Mouse (Mus musculus) kidney, adult 2 months (tissue): ENCODE measurements around the gene Bri3bp.

Experiments used
- CTCF ChIP-seq: fragments of 200-500 bp; conservative IDR thresholded peaks from 2 replicates; pipeline ENCODE4 v1.5.1; 2011; ENCODE audit warnings: low read depth, mild to moderate bottlenecking, control low read depth, low read length, moderate library complexity, mixed read lengths; ENCODE audit not compliant: insufficient read depth, insufficient read length
- POLR2A ChIP-seq: fragments of 200-500 bp; IDR thresholded peaks from one replicate; pipeline ENCODE4 v1.6.1; 2011; ENCODE audit warnings: low read depth, low read length, control low read depth

- TF ChIP-seq CTCF (no peak), POLR2A (no peak)
Observed at GRCm38 (mm10) chr5:125400903-125401302, 40.5 kb upstream of the Bri3bp start.
